Mouse (Mus musculus): Measurements from ENCODE around the gene Gm13691.
"Not testable (repeated sequence)": the region's sequence is repeated elsewhere in the genome, so short reads cannot be mapped to it uniquely, and the experiment has no call there.

- not testable (repeated sequence) for TF ChIP-seq CTCF, EP300 (IDR thresholded peaks at IDR 0.05; ENCODE audit: low read depth)
Observed at GRCm38 (mm10) chr2:83993639-83994255, 3.4 kb downstream of the Gm13691 start.
